Mouse (Mus musculus) gastrocnemius, adult 2 months (tissue): ENCODE data around the gene Dlx4. TPM values are rescaled to one million over a fixed set of nuclear protein-coding genes. Genes with fewer than 3 reads are reported as not detected.

Source experiments
- DNase-seq: peaks from one replicate; pipeline ENCODE4 v3.0.0; 2022
- H3K27ac ChIP-seq: fragments of 200-600 bp; 2 replicates; pipeline ENCODE4 v1.8.1; 2022; ENCODE audit warnings: mild to moderate bottlenecking
- H3K4me3 ChIP-seq: fragments of 200-600 bp; 2 replicates; pipeline ENCODE4 v1.8.1; 2022; ENCODE audit warnings: mild to moderate bottlenecking, moderate library complexity
- CTCF ChIP-seq: fragments of 200-600 bp; IDR thresholded peaks from 2 replicates; pipeline ENCODE4 v1.8.1; 2022; ENCODE audit warnings: antibody characterized with exemption, mild to moderate bottlenecking, moderate library complexity
- intact Hi-C: fragments of 180-260 bp; cut with DNase I; formaldehyde crosslinking; loops from one replicate; pipeline ENCODE4 v1.15.1; 2025
- total RNA-seq, 2 experiments: library from RNA; stranded (reverse); gene quantifications; 2 replicates each; pipeline ENCODE4 v1.2.3; 2021

Dlx4 gene
- total RNA-seq, 2 experiments from 2014 or later = not detected

GRCm38 (mm10) chr11:95095596-95095995 lies 50.5 kb downstream of the Dlx4 start:
- TF ChIP-seq CTCF = no peak
- intact Hi-C loops = no loop called here
- no peak overlapping the region for H3K4me3 ChIP-seq
- H3K27ac ChIP-seq = no peak overlapping the region
- DNase-seq = no peak

GRCm38 (mm10) chr11:95093077-95093476 lies 53.0 kb downstream of the Dlx4 start:
- H3K4me3 ChIP-seq = no peak overlapping the region
- no peak for DNase-seq
- no peak overlapping the region for H3K27ac ChIP-seq
- TF ChIP-seq CTCF = no peak
- intact Hi-C loops = no loop called here

Other genes with a start within 250 kb of the Dlx4 start
- 100 to 1,000 TPM; 154 to 483 TPM for gene Col1a1, start 210.0 kb downstream of the Dlx4 start, total RNA-seq
- gene Hils1, start 178.7 kb downstream of the Dlx4 start, total RNA-seq = not detected
- 100 to 1,000 TPM; 252 to 278 TPM for gene Sgca, start 169.9 kb downstream of the Dlx4 start, total RNA-seq
- 10 to 100 TPM; 18.3 to 25.7 TPM for gene Ppp1r9b, start 155.2 kb downstream of the Dlx4 start, total RNA-seq
- gene Samd14, start 136.4 kb downstream of the Dlx4 start, total RNA-seq = under 1 TPM; 0.28 to 0.42 TPM
- gene Pdk2, start 104.9 kb downstream of the Dlx4 start, total RNA-seq = 100 to 1,000 TPM; 471 to 485 TPM
- 1 to 10 TPM; 4.3 to 5.2 TPM for gene Itga3, start 69.5 kb downstream of the Dlx4 start, total RNA-seq
- not detected for gene Dlx3, start 26.1 kb downstream of the Dlx4 start, total RNA-seq
- gene Tac4, start 115.3 kb upstream of the Dlx4 start, total RNA-seq = not detected
- gene Kat7, start 164.0 kb upstream of the Dlx4 start, total RNA-seq = 10 to 100 TPM; 21.5 to 23.9 TPM
- gene Fam117a, start 190.8 kb upstream of the Dlx4 start, total RNA-seq = 1 to 10 TPM; 1.5 to 2.1 TPM
- 10 to 100 TPM; 42.4 to 49.5 TPM for gene Slc35b1, start 238.4 kb upstream of the Dlx4 start, total RNA-seq